Mouse (Mus musculus) ES-Bruce4 (cell line): Measurements from ENCODE around the gene Pak1ip1.
"Not testable (repeated sequence)": the region's sequence is repeated elsewhere in the genome, so short reads cannot be mapped to it uniquely, and the experiment has no call there.

Experiments
- CTCF ChIP-seq: IDR thresholded peaks from one replicate; pipeline ENCODE4 v1.8.1; 2011; ENCODE audit warnings: low read depth, low read length
- EP300 ChIP-seq: IDR thresholded peaks from 2 replicates; pipeline ENCODE4 v1.6.1; 2011; ENCODE audit warnings: low read depth, low read length; ENCODE audit not compliant: insufficient read depth
- POLR2A ChIP-seq: IDR thresholded peaks from one replicate; pipeline ENCODE4 v1.8.1; 2011; ENCODE audit warnings: low read length; ENCODE audit not compliant: insufficient read depth

DNA sequence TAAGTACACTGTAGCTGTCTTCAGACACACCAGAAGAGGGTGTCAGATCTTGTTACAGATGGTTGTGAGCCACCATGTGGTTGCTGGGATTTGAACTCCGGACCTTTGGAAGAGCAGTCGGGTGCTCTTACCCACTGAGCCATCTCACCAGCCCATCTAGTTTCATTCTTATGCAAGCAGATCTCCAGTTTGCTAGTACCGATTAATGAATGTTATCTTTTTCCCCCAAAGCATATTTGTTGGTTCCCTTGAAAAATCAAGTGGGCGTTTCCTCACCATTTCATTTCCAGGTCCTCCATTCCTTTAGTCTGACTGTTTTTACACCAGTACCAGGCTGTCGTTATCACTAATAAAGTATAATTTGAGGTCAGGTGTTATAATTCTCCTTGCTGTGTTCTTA, 2.3 kb upstream of the Pak1ip1 start:
- not testable (repeated sequence) for TF ChIP-seq CTCF, POLR2A, EP300
